Mouse (Mus musculus) hindbrain, embryonic 13.5 days (tissue): ENCODE measurements around the gene Lrp8. TPM values are rescaled to one million over a fixed set of nuclear protein-coding genes. Genes with fewer than 3 reads are reported as not detected.

Experiments
- ATAC-seq: fragments of 200-750 bp; cut with Nextera tagmentation; 2 replicates; pipeline ENCODE4 v1.8.0; 2017; ENCODE audit warnings: moderate TSS enrichment; ENCODE audit not compliant: low FRiP score
- H3K27ac ChIP-seq: fragments of 300-500 bp; sonication (generic); 2 replicates; pipeline ENCODE4 v1.5.1; 2015; ENCODE audit warnings: inconsistent platforms, mild to moderate bottlenecking, moderate library complexity
- H3K27me3 ChIP-seq: fragments of 300-500 bp; sonication (generic); 2 replicates; pipeline ENCODE4 v1.6.1; 2015; ENCODE audit warnings: mild to moderate bottlenecking, inconsistent platforms
- H3K36me3 ChIP-seq: fragments of 300-500 bp; sonication (generic); 2 replicates; pipeline ENCODE4 v1.6.1; 2015; ENCODE audit warnings: mild to moderate bottlenecking, inconsistent platforms
- H3K4me1 ChIP-seq: fragments of 300-500 bp; sonication (generic); replicated peaks from 2 replicates; pipeline ENCODE4 v1.6.1; 2015; ENCODE audit warnings: inconsistent platforms
- H3K4me2 ChIP-seq: fragments of 300-500 bp; sonication (generic); 2 replicates; pipeline ENCODE4 v1.6.1; 2015; ENCODE audit warnings: inconsistent platforms, mild to moderate bottlenecking, moderate library complexity
- H3K4me3 ChIP-seq: fragments of 300-500 bp; sonication (generic); 2 replicates; pipeline ENCODE4 v1.5.1; 2015; ENCODE audit warnings: mild to moderate bottlenecking, inconsistent platforms
- H3K9ac ChIP-seq: fragments of 300-500 bp; sonication (generic); 2 replicates; pipeline ENCODE4 v1.6.1; 2015; ENCODE audit warnings: mild to moderate bottlenecking, inconsistent platforms
- H3K9me3 ChIP-seq: fragments of 300-500 bp; sonication (generic); 2 replicates; pipeline ENCODE4 v1.6.1; 2016; ENCODE audit warnings: inconsistent platforms
- WGBS: fragments of 180-500 bp; shearing (Covaris S2); methylation state at CpG from one replicate; pipeline ENCODE4 v1.1.7; 2015; 5-methylcytosine and 5-hydroxymethylcytosine counted together
- polyA plus RNA-seq: library from polyadenylated mRNA; unstranded; fragments of >200 nt; fragmentation: Nextera tagmentation; extraction: Ambion mirVana; gene quantifications from 2 replicates; pipeline ENCODE4 v1.2.1, GENCODE M21; 2015

Lrp8 gene
- polyA plus RNA-seq, 1 experiment from 2014 or later, result 41.7 TPM

GRCm38 (mm10) chr4:107830821-107831221 is 28.8 kb downstream of the Lrp8 start:
- peak overlapping the region; percentile 78 for H3K27ac ChIP-seq
- no peak overlapping the region for H3K4me3 ChIP-seq
- no peaks in the 10 kb centered on the region for H3K9me3 ChIP-seq
- no peak overlapping the region for H3K4me2 ChIP-seq
- H3K9ac ChIP-seq, result peak overlapping the region; percentile 40; the same call in 1 of the 2 replicates
- no peaks in the 10 kb centered on the region for H3K27me3 ChIP-seq
- peaks cover 100% of the 10 kb centered on the region for H3K4me1 ChIP-seq
- no peaks in the 10 kb centered on the region for H3K36me3 ChIP-seq
- 24% methylated on average over 7 of the region's 7 CpGs for WGBS
- ATAC-seq, result peak; percentile 36; the same call in 1 of the 2 replicates

- WGBS, result 84% methylated on average over 6 of the region's 6 CpGs
- H3K27ac ChIP-seq, result peak overlapping the region; percentile 78
- peaks cover 100% of the 10 kb centered on the region for H3K4me1 ChIP-seq
- H3K4me2 ChIP-seq, result no peak overlapping the region
- no peak for ATAC-seq
- no peaks in the 10 kb centered on the region for H3K9me3 ChIP-seq
- H3K4me3 ChIP-seq, result no peak overlapping the region
- no peaks in the 10 kb centered on the region for H3K27me3 ChIP-seq
- H3K9ac ChIP-seq, result peak overlapping the region; percentile 39; the same call in 1 of the 2 replicates
- no peaks in the 10 kb centered on the region for H3K36me3 ChIP-seq
Observed at GRCm38 (mm10) chr4:107831678-107832077, 29.6 kb downstream of the Lrp8 start.

DNA sequence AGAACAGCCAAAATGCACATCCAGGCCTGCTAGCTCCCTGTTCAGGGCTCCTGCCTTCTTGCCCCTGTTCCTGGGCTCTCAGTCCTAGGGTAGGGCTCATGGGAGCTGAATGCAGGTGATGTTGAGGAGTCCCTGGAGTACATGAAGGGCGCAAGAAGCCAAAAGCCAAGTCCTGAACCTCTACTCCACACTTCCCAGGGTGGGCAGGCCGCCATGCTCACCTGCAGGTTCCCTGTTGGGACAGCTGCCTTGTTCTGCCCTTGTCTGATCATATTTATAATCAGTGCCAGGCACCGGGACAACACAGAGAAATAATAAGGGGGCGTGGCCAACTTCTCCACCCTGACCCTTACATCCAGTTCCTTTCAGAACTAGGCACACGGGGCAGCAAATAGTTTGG is 31.5 kb downstream of the Lrp8 start:
- Histone ChIP-seq H3K27me3 (no peaks in the 10 kb centered on the region), H3K9ac (peak overlapping the region; percentile 39; the same call in 1 of the 2 replicates), H3K27ac (peak overlapping the region; percentile 95), H3K4me3 (no peak overlapping the region), H3K36me3 (peaks cover 7% of the 10 kb centered on the region; the same call in 1 of the 2 replicates), H3K9me3 (no peaks in the 10 kb centered on the region), H3K4me2 (no peak overlapping the region), H3K4me1 (peaks cover 100% of the 10 kb centered on the region)
- no peak for ATAC-seq
- 75% methylated on average over 5 of the region's 5 CpGs for WGBS

- H3K4me3 ChIP-seq, result no peak overlapping the region
- H3K36me3 ChIP-seq, result peaks cover 8% of the 10 kb centered on the region; the same call in 1 of the 2 replicates
- no peak overlapping the region for H3K4me2 ChIP-seq
- H3K9ac ChIP-seq, result peak overlapping the region; percentile 68
- 0 out of 2 replicates have a peak, but pooled peaks have one; percentile 3 for ATAC-seq
- no peaks in the 10 kb centered on the region for H3K27me3 ChIP-seq
- WGBS, result 31% methylated on average over 22 of the region's 22 CpGs
- H3K9me3 ChIP-seq, result no peaks in the 10 kb centered on the region
- peak overlapping the region; percentile 95 for H3K27ac ChIP-seq
- H3K4me1 ChIP-seq, result peaks cover 96% of the 10 kb centered on the region
Observed at GRCm38 (mm10) chr4:107834643-107835314, 32.7 kb downstream of the Lrp8 start.

DNA sequence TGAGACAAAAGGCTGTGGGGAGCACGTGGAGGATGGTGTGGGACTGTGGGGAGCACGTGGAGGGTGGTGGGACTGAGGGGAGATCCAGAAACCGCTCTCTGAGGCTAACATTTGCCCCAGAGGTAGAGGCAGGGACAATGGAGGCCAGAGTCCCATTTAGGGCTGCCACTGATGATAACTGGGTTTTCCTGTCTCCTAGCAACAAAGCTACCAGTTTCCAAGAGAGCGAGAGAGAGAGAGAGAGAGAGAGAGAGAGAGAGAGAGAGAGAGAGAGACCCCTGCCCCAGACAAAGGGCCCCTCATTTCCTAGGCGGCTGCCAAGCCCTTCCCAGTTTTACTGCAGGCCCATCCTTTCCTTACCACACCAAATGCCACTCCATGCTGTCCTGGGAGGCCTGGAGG is 33.4 kb downstream of the Lrp8 start:
- ATAC-seq, result peak; percentile 45
- Histone ChIP-seq H3K9ac (peak overlapping the region; percentile 68), H3K4me2 (peak overlapping the region; percentile 23; the same call in 1 of the 2 replicates), H3K27ac (peak overlapping the region; percentile 95), H3K4me1 (peaks cover 89% of the 10 kb centered on the region), H3K27me3 (no peaks in the 10 kb centered on the region), H3K9me3 (no peaks in the 10 kb centered on the region), H3K36me3 (peaks cover 8% of the 10 kb centered on the region; the same call in 1 of the 2 replicates), H3K4me3 (no peak overlapping the region)
- WGBS, result 14% methylated on average over 5 of the region's 5 CpGs

- ATAC-seq, result no peak
- H3K9ac ChIP-seq, result peak overlapping the region; percentile 68; the same call in 1 of the 2 replicates
Observed at GRCm38 (mm10) chr4:107836758-107837157, 34.7 kb downstream of the Lrp8 start.

GRCm38 (mm10) chr4:107837910-107838309 is 35.8 kb downstream of the Lrp8 start:
- Histone ChIP-seq H3K4me3 (no peak overlapping the region), H3K9me3 (no peaks in the 10 kb centered on the region), H3K36me3 (peaks cover 11% of the 10 kb centered on the region), H3K27ac (peak overlapping the region; percentile 95), H3K4me1 (peaks cover 78% of the 10 kb centered on the region), H3K27me3 (no peaks in the 10 kb centered on the region), H3K9ac (peak overlapping the region; percentile 68; the same call in 1 of the 2 replicates), H3K4me2 (no peak overlapping the region)
- WGBS, result 25% methylated on average over 3 of the region's 3 CpGs
- no peak for ATAC-seq

More at GRCm38 (mm10) chr4:107836758-107837157, 34.7 kb downstream of the Lrp8 start:
- no peaks in the 10 kb centered on the region for H3K9me3 ChIP-seq
- H3K4me3 ChIP-seq, result no peak overlapping the region
- H3K4me2 ChIP-seq, result no peak overlapping the region
- 19% methylated on average over 5 of the region's 5 CpGs for WGBS
- H3K27me3 ChIP-seq, result no peaks in the 10 kb centered on the region
- H3K27ac ChIP-seq, result peak overlapping the region; percentile 95
- peaks cover 78% of the 10 kb centered on the region for H3K4me1 ChIP-seq
- peaks cover 8% of the 10 kb centered on the region; the same call in 1 of the 2 replicates for H3K36me3 ChIP-seq

GRCm38 (mm10) chr4:107843687-107844086 is 41.6 kb downstream of the Lrp8 start:
- Histone ChIP-seq H3K4me2 (no peak overlapping the region), H3K9ac (peak overlapping the region; percentile 5; the same call in 1 of the 2 replicates), H3K9me3 (no peaks in the 10 kb centered on the region), H3K27me3 (peaks cover 21% of the 10 kb centered on the region), H3K4me1 (peaks cover 45% of the 10 kb centered on the region), H3K27ac (no peak overlapping the region), H3K4me3 (no peak overlapping the region), H3K36me3 (peaks cover 47% of the 10 kb centered on the region)
- 62% methylated on average over 8 of the region's 8 CpGs for WGBS
- no peak for ATAC-seq

DNA sequence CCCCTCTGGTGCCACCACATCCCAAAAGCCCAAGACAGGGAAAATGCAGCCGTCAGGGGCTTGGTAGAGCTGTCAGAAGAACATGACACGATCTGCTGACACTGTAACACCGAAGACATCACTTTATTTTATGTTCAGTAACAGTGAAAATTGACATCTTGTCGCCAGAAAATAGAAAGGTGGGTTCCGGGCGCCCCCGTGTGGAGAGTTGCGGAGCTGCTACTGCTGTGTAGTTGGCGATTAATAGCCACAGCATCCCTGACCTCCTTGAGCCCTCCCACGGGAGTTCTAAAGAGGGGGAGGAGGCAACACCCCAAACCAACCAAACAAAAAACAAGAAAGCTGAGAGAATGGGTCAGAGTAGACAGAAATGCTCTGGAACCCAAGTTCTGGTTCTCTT is 42.9 kb downstream of the Lrp8 start:
- H3K9ac ChIP-seq, result peak overlapping the region; percentile 29; the same call in 1 of the 2 replicates
- H3K4me1 ChIP-seq, result peaks cover 37% of the 10 kb centered on the region
- H3K4me2 ChIP-seq, result no peak overlapping the region
- 2% methylated on average over 10 of the region's 10 CpGs for WGBS
- no peak for ATAC-seq
- H3K9me3 ChIP-seq, result no peaks in the 10 kb centered on the region
- peaks cover 21% of the 10 kb centered on the region for H3K27me3 ChIP-seq
- H3K36me3 ChIP-seq, result peaks cover 60% of the 10 kb centered on the region
- peak overlapping the region; percentile 48 for H3K27ac ChIP-seq
- H3K4me3 ChIP-seq, result no peak overlapping the region

DNA sequence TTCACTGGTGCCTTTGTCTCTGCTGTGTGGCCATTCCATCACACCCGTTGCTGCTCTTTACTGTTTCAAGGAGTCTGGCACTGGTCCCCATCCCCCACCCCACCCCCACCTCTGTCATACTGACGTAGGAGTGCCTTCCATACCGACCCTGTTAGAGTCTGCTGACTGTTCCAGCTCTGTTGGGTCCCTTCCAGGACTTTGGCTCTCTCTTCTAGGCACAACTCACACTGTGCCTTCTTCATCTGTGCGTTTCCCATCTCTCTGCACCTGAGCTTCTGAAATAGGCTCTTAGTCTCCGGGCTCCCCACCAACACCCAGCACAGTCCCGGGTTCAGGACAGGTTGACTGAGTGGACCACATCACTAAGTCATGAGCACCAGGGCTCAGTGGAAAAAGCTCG is 44.7 kb downstream of the Lrp8 start:
- ATAC-seq, result peak; percentile 15; the same call in 1 of the 2 replicates
- H3K36me3 ChIP-seq, result peaks cover 77% of the 10 kb centered on the region
- no peaks in the 10 kb centered on the region for H3K9me3 ChIP-seq

DNA sequence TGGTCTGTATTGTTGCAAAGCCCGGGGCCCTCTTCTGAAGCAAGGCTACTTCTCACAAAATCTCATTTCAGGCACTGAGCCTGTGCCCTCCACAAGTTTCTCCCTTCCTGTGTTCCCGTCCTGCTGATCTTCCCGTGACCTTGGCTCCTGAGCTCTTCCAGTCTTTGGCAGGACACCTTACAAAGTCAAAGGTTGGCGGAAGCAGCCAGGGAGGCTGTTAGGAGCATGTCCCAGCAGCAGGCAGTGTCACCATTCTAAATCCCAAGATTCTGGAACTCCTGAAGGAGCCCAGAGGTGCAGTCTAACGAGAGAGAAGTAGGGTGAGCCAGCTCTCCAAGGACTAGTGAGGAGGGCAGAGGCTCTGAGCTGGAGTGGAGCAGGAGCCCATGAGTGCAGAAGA is 46.5 kb downstream of the Lrp8 start:
- H3K9me3 ChIP-seq, result no peaks in the 10 kb centered on the region
- peaks cover 21% of the 10 kb centered on the region for H3K27me3 ChIP-seq
- H3K4me3 ChIP-seq, result no peak overlapping the region
- peaks cover 84% of the 10 kb centered on the region for H3K36me3 ChIP-seq
- H3K27ac ChIP-seq, result no peak overlapping the region
- no peak for ATAC-seq
- WGBS, result 87% methylated on average over 5 of the region's 5 CpGs
- no peak overlapping the region for H3K9ac ChIP-seq
- H3K4me2 ChIP-seq, result no peak overlapping the region
- H3K4me1 ChIP-seq, result peaks cover 22% of the 10 kb centered on the region

More for the DNA sequence above, 44.7 kb downstream of the Lrp8 start:
- Histone ChIP-seq H3K27ac (no peak overlapping the region), H3K4me2 (no peak overlapping the region), H3K4me3 (no peak overlapping the region), H3K9ac (peak overlapping the region; percentile 39; the same call in 1 of the 2 replicates), H3K27me3 (peaks cover 21% of the 10 kb centered on the region), H3K4me1 (peaks cover 36% of the 10 kb centered on the region)
- WGBS, result 68% methylated on average over 7 of the region's 7 CpGs

DNA sequence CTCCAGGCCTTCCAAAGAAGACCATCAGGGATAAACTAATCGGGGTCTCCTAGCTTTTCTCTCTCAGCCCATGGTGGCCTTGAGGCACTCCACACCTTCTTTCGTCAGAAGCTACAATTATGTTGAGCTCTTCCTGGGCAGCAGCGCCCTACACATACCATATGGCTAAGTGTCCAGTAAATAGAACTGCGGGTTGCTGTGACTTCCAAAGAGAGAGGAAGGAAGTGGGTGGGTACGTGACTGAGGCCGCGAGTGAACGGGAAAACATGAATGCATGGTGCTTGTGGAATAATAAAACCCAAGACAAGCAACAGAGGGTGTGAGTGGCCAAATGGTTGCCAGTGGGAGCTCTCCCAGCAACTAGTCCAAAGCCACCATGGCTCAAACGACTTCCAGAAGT is 47.6 kb downstream of the Lrp8 start:
- no peak for ATAC-seq

More for the DNA sequence above, 47.6 kb downstream of the Lrp8 start:
- H3K9me3 ChIP-seq, result no peaks in the 10 kb centered on the region
- H3K9ac ChIP-seq, result no peak overlapping the region
- H3K36me3 ChIP-seq, result peaks cover 90% of the 10 kb centered on the region
- H3K27ac ChIP-seq, result no peak overlapping the region
- no peak overlapping the region for H3K4me2 ChIP-seq
- no peak overlapping the region for H3K4me3 ChIP-seq
- H3K4me1 ChIP-seq, result peaks cover 14% of the 10 kb centered on the region
- 85% methylated on average over 9 of the region's 9 CpGs for WGBS
- peaks cover 21% of the 10 kb centered on the region for H3K27me3 ChIP-seq
